Comparison of ENCODE assay signal across 8 mouse cellular contexts in the genomic region with DNA sequence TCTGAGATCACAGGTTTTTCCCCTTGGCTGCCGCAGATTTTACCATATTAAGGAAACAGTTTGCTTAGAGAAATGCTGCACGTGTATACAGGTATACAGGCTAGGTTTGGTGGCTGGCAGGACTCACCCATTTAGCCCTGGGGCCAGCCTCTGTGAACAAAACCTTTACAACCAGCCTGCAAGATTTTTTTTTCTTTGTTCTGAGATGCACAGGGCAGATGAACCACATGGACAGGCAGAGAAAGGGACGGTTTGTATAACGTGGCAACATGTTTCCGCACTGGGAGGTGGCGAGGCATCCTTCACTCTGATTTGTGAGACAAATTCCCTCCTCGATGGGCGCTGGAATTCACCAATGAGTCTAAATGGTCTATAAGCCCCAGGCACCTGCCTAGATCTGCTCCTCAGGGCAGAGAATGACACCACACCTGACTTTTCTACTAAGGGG.
DNase-seq lines count a peak whose midpoint lies in the region; ATAC-seq lines count a peak whose summit lies in the region.

No protein-coding gene starts in this region.

- H3K9me3 ChIP-seq in liver, embryonic 11.5 days (ENCODE audit: control insufficient read depth, low read length), result no peaks in the 10 kb centered on the region
- H3K9me3 ChIP-seq in forebrain, embryonic 16.5 days (ENCODE audit: control insufficient read depth, low read length), result no peaks in the 10 kb centered on the region
- H3K9me3 ChIP-seq in limb, embryonic 10.5 days (replicated peaks), result no peaks in the 10 kb centered on the region
- no peaks in the 10 kb centered on the region for H3K9me3 ChIP-seq in neural tube, embryonic 13.5 days

- ATAC-seq in liver, embryonic 11.5 days (replicated peaks; ENCODE audit: low FRiP score), result no peak
- no peak; the same call in 1 of the 2 replicates for ATAC-seq in forebrain, embryonic 16.5 days
- peak; percentile 13; the same call in 1 of the 2 replicates for ATAC-seq in neural tube, embryonic 13.5 days (ENCODE audit: low read depth)

- peak overlapping the region; percentile 48 for H3K4me2 ChIP-seq in liver, embryonic 11.5 days
- peak overlapping the region; percentile 64 for H3K4me2 ChIP-seq in forebrain, embryonic 16.5 days (ENCODE audit: low read length)
- peak overlapping the region; percentile 52 for H3K4me2 ChIP-seq in neural tube, embryonic 13.5 days

- H3K4me1 ChIP-seq in liver, embryonic 11.5 days (replicated peaks; ENCODE audit: control insufficient read depth, insufficient read depth, low read length), result no peaks in the 10 kb centered on the region
- peaks cover 13% of the 10 kb centered on the region for H3K4me1 ChIP-seq in forebrain, embryonic 16.5 days (replicated peaks; ENCODE audit: control insufficient read depth, insufficient read depth, low read length)
- peaks cover 30% of the 10 kb centered on the region for H3K4me1 ChIP-seq in limb, embryonic 10.5 days
- H3K4me1 ChIP-seq in neural tube, embryonic 13.5 days (replicated peaks), result peaks cover 27% of the 10 kb centered on the region

- WGBS in liver, embryonic 11.5 days, result 79% methylated on average over 8 of the region's 8 CpGs
- WGBS in forebrain, embryonic 16.5 days, result 57% methylated on average over 8 of the region's 8 CpGs
- 74% methylated on average over 8 of the region's 8 CpGs for WGBS in limb, embryonic 10.5 days
- 58% methylated on average over 8 of the region's 8 CpGs for WGBS in neural tube, embryonic 13.5 days

- H3K36me3 ChIP-seq in liver, embryonic 11.5 days (ENCODE audit: control insufficient read depth, insufficient read depth, low read length), result no peaks in the 10 kb centered on the region
- H3K36me3 ChIP-seq in forebrain, embryonic 16.5 days (ENCODE audit: control insufficient read depth, insufficient read depth), result no peaks in the 10 kb centered on the region
- no peaks in the 10 kb centered on the region for H3K36me3 ChIP-seq in limb, embryonic 10.5 days
- H3K36me3 ChIP-seq in neural tube, embryonic 13.5 days, result no peaks in the 10 kb centered on the region

- no peak overlapping the region for H3K27ac ChIP-seq in liver, embryonic 11.5 days (ENCODE audit: low read depth, low read length)
- H3K27ac ChIP-seq in forebrain, embryonic 16.5 days (ENCODE audit: low read length), result no peak overlapping the region
- H3K27ac ChIP-seq in limb, embryonic 10.5 days, result peak overlapping the region; percentile 78
- H3K27ac ChIP-seq in neural tube, embryonic 13.5 days (replicated peaks), result peak overlapping the region; percentile 57

- H3K9ac ChIP-seq in liver, embryonic 11.5 days (ENCODE audit: low read depth, low read length), result no peak overlapping the region
- H3K9ac ChIP-seq in forebrain, embryonic 16.5 days (replicated peaks; ENCODE audit: low read depth, low read length), result no peak overlapping the region
- 0 out of 2 replicates have a peak overlapping the region, but pooled peaks have one; percentile 28 for H3K9ac ChIP-seq in neural tube, embryonic 13.5 days

- no peak for DNase-seq in liver, embryonic 11.5 days (ENCODE audit: low spot score)
- DNase-seq in liver, result no peak
- DNase-seq in limb, embryonic 10.5 days (ENCODE audit: low spot score), result no peak
- DNase-seq in urinary bladder, adult 18-20 months (ENCODE audit: low spot score in 2 of 2), result no peak
- DNase-seq in yolk sac, embryonic 10.5 days (ENCODE audit: low spot score), result no peak
- DNase-seq in left cerebral cortex, adult 11 months (ENCODE audit: low spot score), result no peak

- H3K4me3 ChIP-seq in liver, embryonic 11.5 days (ENCODE audit: low read depth, low read length), result no peak overlapping the region
- no peak overlapping the region for H3K4me3 ChIP-seq in forebrain, embryonic 16.5 days (replicated peaks; ENCODE audit: low read length)
- H3K4me3 ChIP-seq in limb, embryonic 10.5 days, result peak overlapping the region; percentile 36; the same call in 1 of the 2 replicates
- no peak overlapping the region for H3K4me3 ChIP-seq in neural tube, embryonic 13.5 days

- H3K27me3 ChIP-seq in liver, embryonic 11.5 days (replicated peaks; ENCODE audit: control insufficient read depth, insufficient read depth, low read length), result no peaks in the 10 kb centered on the region
- H3K27me3 ChIP-seq in forebrain, embryonic 16.5 days (replicated peaks; ENCODE audit: control insufficient read depth, insufficient read depth, low read length), result no peaks in the 10 kb centered on the region
- H3K27me3 ChIP-seq in limb, embryonic 10.5 days (ENCODE audit: low read depth, poor library complexity, severe bottlenecking), result no peaks in the 10 kb centered on the region
- no peaks in the 10 kb centered on the region for H3K27me3 ChIP-seq in neural tube, embryonic 13.5 days

Comparison
In these comparisons a context has a peak if more than half of its experiments do, and no peak if none do; other contexts are left out.
1. H3K27ac ChIP-seq: peak in limb, embryonic 10.5 days (single experiment) and neural tube, embryonic 13.5 days (single experiment); none in liver, embryonic 11.5 days (single experiment) and forebrain, embryonic 16.5 days (single experiment).
2. Peak in every context shown above with its lines, with median percentiles within 50 percentile points of each other: H3K4me2 ChIP-seq.